Mouse (Mus musculus): Measurements from ENCODE around the gene Hrh2. TPM values are rescaled to one million over a fixed set of nuclear protein-coding genes. Genes with fewer than 3 reads are reported as not detected.
A peak's percentile ranks its signal among the peaks of the same experiment; 100 is the strongest.

Gene Hrh2
- total RNA-seq, 2 experiments from 2014 or later = 0.09 TPM; not detected in 1

GRCm38 (mm10) chr13:54221631-54222179 is 29.8 kb downstream of the Hrh2 start:
- DNase-seq = no peak

GRCm38 (mm10) chr13:54222921-54223769 is 31.2 kb downstream of the Hrh2 start:
- no peak for DNase-seq

- DNase-seq = peak; percentile 53
Observed at GRCm38 (mm10) chr13:54227916-54228483, 36.1 kb downstream of the Hrh2 start.

- DNase-seq = no peak
Observed at GRCm38 (mm10) chr13:54230081-54230480, 38.2 kb downstream of the Hrh2 start.

GRCm38 (mm10) chr13:54231868-54232267 is 39.9 kb downstream of the Hrh2 start:
- no peak for DNase-seq

- no peak for DNase-seq
Observed at GRCm38 (mm10) chr13:54237512-54237911, 45.6 kb downstream of the Hrh2 start.

GRCm38 (mm10) chr13:54238585-54239323 is 46.8 kb downstream of the Hrh2 start:
- no peak for DNase-seq

- DNase-seq = no peak
Observed at GRCm38 (mm10) chr13:54242380-54242779, 50.5 kb downstream of the Hrh2 start.

- no peak for DNase-seq
Observed at GRCm38 (mm10) chr13:54245204-54245603, 53.3 kb downstream of the Hrh2 start.

GRCm38 (mm10) chr13:54247545-54247944 is 55.6 kb downstream of the Hrh2 start:
- DNase-seq = peak; percentile 76

- no peak for DNase-seq
Observed at GRCm38 (mm10) chr13:54248436-54248995, 56.6 kb downstream of the Hrh2 start.

GRCm38 (mm10) chr13:54249007-54249406 is 57.1 kb downstream of the Hrh2 start:
- peak; percentile 37 for DNase-seq

- DNase-seq = no peak
Observed at GRCm38 (mm10) chr13:54250346-54250745, 58.4 kb downstream of the Hrh2 start.

GRCm38 (mm10) chr13:54251541-54252225 is 59.8 kb downstream of the Hrh2 start:
- DNase-seq = no peak

- DNase-seq = no peak
Observed at GRCm38 (mm10) chr13:54257580-54258223, 65.8 kb downstream of the Hrh2 start.

GRCm38 (mm10) chr13:54258231-54258743 is 66.4 kb downstream of the Hrh2 start:
- no peak for DNase-seq

- DNase-seq = no peak
Observed at GRCm38 (mm10) chr13:54260318-54260717, 68.4 kb downstream of the Hrh2 start.

GRCm38 (mm10) chr13:54262741-54263510 is 71.0 kb downstream of the Hrh2 start:
- no peak for DNase-seq

GRCm38 (mm10) chr13:54263641-54264040 is 71.7 kb downstream of the Hrh2 start:
- DNase-seq = no peak

- DNase-seq = no peak
Observed at GRCm38 (mm10) chr13:54266472-54266871, 74.5 kb downstream of the Hrh2 start.

Data from gastrocnemius, postnatal 10 days (tissue).